Mouse (Mus musculus) liver, adult 2 months (tissue): Measurements from ENCODE around the gene Vps50.

Source experiments
- CTCF ChIP-seq: fragments of 200-500 bp; IDR thresholded peaks from 2 replicates; pipeline ENCODE4 v1.5.1; 2011; ENCODE audit warnings: low read depth, low read length, control low read depth
- POLR2A ChIP-seq: fragments of 200-500 bp; IDR thresholded peaks from 2 replicates; pipeline ENCODE4 v1.6.1; 2011; ENCODE audit warnings: low read length, control low read depth; ENCODE audit not compliant: insufficient read depth; ENCODE audit errors: extremely low read depth

- TF ChIP-seq POLR2A (no peak), CTCF (no peak)
Measured at GRCm38 (mm10) chr6:3505289-3505688, 7.1 kb downstream of the Vps50 start.
